Mouse (Mus musculus): Measurements from ENCODE around the gene Cdhr5.

DNA sequence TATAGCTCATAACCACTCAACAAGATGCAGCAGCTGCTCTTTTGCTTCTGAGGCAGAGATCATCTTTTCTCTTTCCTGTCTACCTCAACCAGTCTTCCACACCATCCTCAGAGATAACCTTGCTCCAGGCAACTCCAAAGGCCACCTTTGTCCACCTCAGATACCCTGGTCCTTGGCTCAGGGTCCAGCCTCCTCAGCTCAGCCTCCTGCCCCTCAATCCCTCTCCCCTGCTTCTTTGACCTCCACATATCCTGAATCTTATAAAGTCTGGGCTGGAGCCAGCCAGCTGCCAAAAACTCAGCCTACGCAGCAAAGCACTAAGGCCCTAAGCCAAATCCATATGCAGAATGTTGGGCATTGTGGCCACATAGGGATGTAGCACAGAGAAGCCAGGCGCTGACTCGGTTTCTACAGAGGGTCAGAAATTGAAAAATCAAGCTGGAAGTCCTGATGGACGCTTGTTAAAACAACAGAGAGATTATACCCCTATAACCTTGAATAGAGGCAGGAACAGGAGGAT is 53.8 kb downstream of the Cdhr5 start:
- TF ChIP-seq CTCF (IDR thresholded peaks at IDR 0.05; ENCODE audit: borderline replicate concordance, control insufficient read depth, extremely low read depth, insufficient read depth, low read length, poor library complexity) (no peak), POLR2A (IDR thresholded peaks at IDR 0.05; ENCODE audit: control insufficient read depth, extremely low read depth, insufficient read depth, low read length, poor library complexity) (no peak)

All from thymus, adult 2 months (tissue).